21 mouse cellular contexts compared by ENCODE assay signal in genomic region chr13:70168906-70169305, GRCm38 (mm10).
"Had no signal": no experiment of that assay in that cellular context is flagged by ENCODE, and none has a peak within 500 bp of the region (broad histone marks: within the 10 kb centered on the region; RNA-seq: fewer than 3 reads in every experiment).

No protein-coding gene starts in this region.

- H3K9me3 ChIP-seq: midbrain, embryonic 10.5 days; midbrain, embryonic 12.5 days; neural tube, embryonic 13.5 days; neural tube, embryonic 15.5 days; stomach, embryonic 15.5 days had no signal

- H3K9ac ChIP-seq: liver, embryonic 14.5 days; lung, embryonic 14.5 days; midbrain, embryonic 12.5 days; neural tube, embryonic 13.5 days; neural tube, embryonic 15.5 days; stomach, embryonic 15.5 days had no signal

- H3K4me2 ChIP-seq: lung, embryonic 14.5 days; midbrain, embryonic 12.5 days; neural tube, embryonic 13.5 days; neural tube, embryonic 15.5 days; stomach, embryonic 15.5 days had no signal

- DNase-seq: lung, adult 18-20 months; lung, embryonic 14.5 days; lung, postnatal 10 days; lung, postnatal 4 days; midbrain, embryonic 14.5 days; retina, postnatal 1 day; right cerebral cortex, adult 18-20 months; right cerebral cortex, postnatal 25 days; right cerebral cortex, postnatal 4 days; spleen, adult 18-20 months; thymus, adult 18-20 months; thymus, postnatal 14 days; thymus, postnatal 36 days had no signal

- H3K36me3 ChIP-seq: midbrain, embryonic 10.5 days; midbrain, embryonic 12.5 days; neural tube, embryonic 13.5 days; neural tube, embryonic 15.5 days; stomach, embryonic 15.5 days had no signal

- ATAC-seq: midbrain, embryonic 16.5 days had no signal

- H3K27me3 ChIP-seq: midbrain, embryonic 12.5 days; neural tube, embryonic 13.5 days; neural tube, embryonic 15.5 days; stomach, embryonic 15.5 days had no signal

- H3K27ac ChIP-seq: liver, embryonic 14.5 days; midbrain, embryonic 10.5 days; midbrain, embryonic 12.5 days; neural tube, embryonic 13.5 days; neural tube, embryonic 15.5 days; stomach, embryonic 15.5 days had no signal

- H3K4me1 ChIP-seq: midbrain, embryonic 10.5 days; midbrain, embryonic 12.5 days; stomach, embryonic 15.5 days had no signal

- H3K4me3 ChIP-seq: midbrain, embryonic 10.5 days; midbrain, embryonic 12.5 days; myocyte; neural tube, embryonic 13.5 days; neural tube, embryonic 15.5 days; stomach, embryonic 15.5 days had no signal
